Mouse (Mus musculus): ENCODE data around the gene Olfr311.
"Not testable (repeated sequence)": the region's sequence is repeated elsewhere in the genome, so short reads cannot be mapped to it uniquely, and the experiment has no call there.

Gene Olfr311

GRCm38 (mm10) chr11:58838951-58839350 lies at the start of gene Olfr311:
TSS of gene Olfr311 (plus strand) at chr11:58839251.
- DNase-seq (ENCODE audit: extremely low spot score, low spot score): not testable (repeated sequence)

DNA sequence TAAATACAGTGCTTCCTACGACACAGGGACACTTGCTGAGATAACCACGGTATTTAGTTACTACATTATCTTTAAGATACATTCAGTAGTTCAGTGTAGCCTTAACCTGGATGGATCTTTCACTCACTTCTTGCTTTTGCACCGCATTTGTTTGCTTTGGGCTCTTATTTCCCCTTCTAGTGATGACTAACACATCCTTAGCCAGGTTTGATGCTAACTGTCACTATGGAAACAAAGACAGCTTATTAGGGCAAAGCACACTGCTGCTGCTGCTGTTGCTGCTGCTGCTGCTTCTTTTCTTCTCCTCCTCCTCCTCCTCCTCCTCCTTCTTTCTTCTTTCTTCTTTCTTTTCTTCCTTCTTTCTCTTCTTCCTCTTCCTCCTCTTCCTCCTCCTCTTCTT lies 49.5 kb upstream of the Olfr311 start:
- no peak for DNase-seq (ENCODE audit: extremely low spot score, low spot score)

- no peak for DNase-seq (ENCODE audit: extremely low spot score, low spot score)
These were observed 49.0 kb upstream of the Olfr311 start for GRCm38 (mm10) chr11:58790053-58790452.

DNA sequence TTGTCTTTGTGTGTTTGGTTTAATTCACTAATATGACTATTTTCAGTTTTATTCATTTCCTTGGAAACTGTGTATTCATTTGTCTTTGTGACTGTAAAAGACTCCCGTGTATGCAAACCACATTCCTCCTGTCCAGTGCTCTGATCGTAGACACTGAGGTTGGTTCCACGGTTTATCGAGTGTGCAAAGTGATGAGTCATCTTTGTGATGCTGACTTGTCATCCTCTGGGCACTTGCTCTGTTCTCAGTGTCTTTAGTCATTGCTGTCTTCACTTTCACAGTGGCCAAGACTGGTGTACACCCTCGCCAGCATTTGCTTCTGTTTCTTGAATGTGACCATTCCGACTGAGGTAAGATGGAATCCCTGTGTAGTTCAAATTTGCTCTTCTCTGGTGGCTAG lies 48.4 kb upstream of the Olfr311 start:
- DNase-seq (ENCODE audit: extremely low spot score, low spot score): no peak

- no peak for DNase-seq (ENCODE audit: extremely low spot score, low spot score)
These were observed 43.2 kb upstream of the Olfr311 start for GRCm38 (mm10) chr11:58795856-58796255.

- DNase-seq (ENCODE audit: extremely low spot score, low spot score): no peak
These were observed 42.2 kb upstream of the Olfr311 start for GRCm38 (mm10) chr11:58796850-58797249.

GRCm38 (mm10) chr11:58799747-58800146 lies 39.3 kb upstream of the Olfr311 start:
- no peak for DNase-seq (ENCODE audit: extremely low spot score, low spot score)

- peak; percentile 44 for DNase-seq (ENCODE audit: extremely low spot score, low spot score)
These were observed 37.4 kb upstream of the Olfr311 start, which contains the start of gene Fam183b for GRCm38 (mm10) chr11:58801558-58802228. TSS of gene Fam183b (minus strand) at chr11:58801960.

DNA sequence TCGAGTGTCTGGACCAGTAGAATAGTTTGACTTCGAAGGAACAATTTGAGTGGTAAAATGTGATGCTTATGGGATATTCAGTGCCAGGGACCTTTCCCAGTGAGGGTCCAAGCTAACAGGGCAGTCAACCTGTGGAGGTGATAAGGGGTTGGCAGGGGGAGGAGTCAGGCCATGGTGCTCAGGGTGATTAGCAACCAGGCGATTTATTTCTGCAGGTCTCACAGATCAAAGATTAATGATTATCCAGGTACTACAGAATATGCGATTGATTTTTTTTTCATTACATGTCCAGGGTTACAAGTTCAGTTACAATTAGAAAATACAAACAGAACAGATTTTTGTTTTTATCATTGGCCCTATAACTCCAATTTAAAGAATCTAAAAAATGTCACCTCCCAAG lies 35.2 kb upstream of the Olfr311 start:
- no peak for DNase-seq (ENCODE audit: extremely low spot score, low spot score)

DNA sequence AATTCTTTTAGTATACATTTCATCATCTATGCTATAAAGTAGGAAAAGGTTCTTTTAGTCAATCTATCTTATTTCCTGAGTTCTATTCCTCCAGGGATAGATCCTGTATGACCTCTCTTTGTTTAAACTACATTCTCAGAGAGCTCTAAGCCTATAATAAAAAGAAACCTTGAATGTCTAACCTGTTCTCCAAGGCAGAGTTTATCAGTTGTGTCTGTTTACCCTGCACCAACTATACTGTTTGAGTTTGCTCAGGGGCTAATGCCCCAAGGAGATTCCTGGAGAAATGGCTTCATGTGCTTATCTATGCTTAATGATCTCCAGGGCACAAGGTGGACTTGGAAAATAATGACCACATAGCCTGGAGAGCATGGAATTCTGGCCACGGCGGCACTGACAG lies 34.7 kb upstream of the Olfr311 start:
- DNase-seq (ENCODE audit: extremely low spot score, low spot score): no peak

DNA sequence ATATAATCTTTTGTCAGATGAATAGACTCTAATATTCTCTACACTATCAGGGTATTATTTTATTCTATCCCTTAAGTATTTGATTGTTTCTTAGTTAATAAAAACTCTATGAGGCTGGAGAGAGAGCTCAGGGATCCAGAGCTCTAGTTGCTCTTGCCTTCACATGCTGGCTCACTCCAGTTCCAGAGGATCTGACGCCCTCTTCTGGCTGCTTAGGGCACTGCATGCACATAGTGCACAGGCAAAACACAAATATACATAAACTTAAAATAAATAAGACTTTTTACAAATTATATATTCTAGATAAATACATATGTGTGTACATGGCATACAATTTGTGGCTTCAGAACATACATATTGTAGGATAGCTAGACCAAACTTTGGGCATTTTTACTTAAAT lies 27.1 kb upstream of the Olfr311 start:
- no peak for DNase-seq (ENCODE audit: extremely low spot score, low spot score)

- DNase-seq (ENCODE audit: extremely low spot score, low spot score): not testable (repeated sequence)
These were observed 24.4 kb upstream of the Olfr311 start, which contains the start of gene Olfr313 for GRCm38 (mm10) chr11:58814700-58815099. TSS of gene Olfr313 (plus strand) at chr11:58815000.

DNA sequence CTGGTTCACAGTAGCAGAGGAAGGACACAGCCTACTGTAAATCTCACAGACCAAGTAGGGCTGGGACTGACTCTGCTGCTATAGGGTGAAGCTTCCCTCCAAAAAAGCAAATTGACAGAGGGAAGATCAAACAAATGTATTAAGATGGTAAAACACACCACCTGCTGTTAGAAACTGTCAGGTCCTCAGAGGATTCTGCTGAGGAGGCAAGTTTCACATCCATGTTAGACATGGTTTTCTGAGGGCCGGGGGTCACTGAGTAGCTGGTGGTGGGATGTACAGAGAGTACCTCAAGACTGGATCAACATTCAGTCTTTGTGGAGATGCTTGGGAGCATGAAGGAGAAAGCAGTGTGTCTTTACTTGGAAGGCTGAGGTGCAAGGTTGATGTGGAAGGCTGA lies 23.4 kb upstream of the Olfr311 start:
- DNase-seq (ENCODE audit: extremely low spot score, low spot score): no peak

GRCm38 (mm10) chr11:58828937-58829336 lies 10.1 kb upstream of the Olfr311 start, which contains the start of gene Olfr312:
TSS of gene Olfr312 (plus strand) at chr11:58829237.
- not testable (repeated sequence) for DNase-seq (ENCODE audit: extremely low spot score, low spot score)

- DNase-seq (ENCODE audit: extremely low spot score, low spot score): no peak
These were observed 9.3 kb upstream of the Olfr311 start for GRCm38 (mm10) chr11:58829764-58830163.

DNA sequence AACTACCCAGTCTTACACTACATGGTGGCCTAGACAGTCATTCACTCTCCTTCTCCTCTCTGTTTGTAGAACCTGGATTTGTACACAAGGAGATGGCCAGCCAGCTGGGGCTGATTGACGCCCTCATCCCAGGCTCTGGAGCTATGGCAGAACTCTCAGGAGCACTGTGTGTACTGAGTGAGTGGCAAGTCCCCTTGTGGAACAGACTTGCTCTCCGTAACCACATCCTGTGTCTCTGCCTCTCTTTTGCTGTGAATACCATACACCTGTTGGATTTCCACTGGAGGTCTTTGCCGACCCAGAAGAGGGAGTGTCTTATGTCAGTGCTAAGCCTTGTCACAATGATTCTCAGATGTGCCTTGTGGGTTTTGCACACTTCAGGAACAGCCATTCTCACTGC lies 6.5 kb upstream of the Olfr311 start:
- DNase-seq (ENCODE audit: extremely low spot score, low spot score): not testable (repeated sequence)

- DNase-seq (ENCODE audit: extremely low spot score, low spot score): peak; percentile 82
These were observed 7.9 kb downstream of the Olfr311 start, which contains the start of gene Gm12258 for GRCm38 (mm10) chr11:58846919-58847461. TSS of gene Gm12258 (plus strand) at chr11:58847158.

DNA sequence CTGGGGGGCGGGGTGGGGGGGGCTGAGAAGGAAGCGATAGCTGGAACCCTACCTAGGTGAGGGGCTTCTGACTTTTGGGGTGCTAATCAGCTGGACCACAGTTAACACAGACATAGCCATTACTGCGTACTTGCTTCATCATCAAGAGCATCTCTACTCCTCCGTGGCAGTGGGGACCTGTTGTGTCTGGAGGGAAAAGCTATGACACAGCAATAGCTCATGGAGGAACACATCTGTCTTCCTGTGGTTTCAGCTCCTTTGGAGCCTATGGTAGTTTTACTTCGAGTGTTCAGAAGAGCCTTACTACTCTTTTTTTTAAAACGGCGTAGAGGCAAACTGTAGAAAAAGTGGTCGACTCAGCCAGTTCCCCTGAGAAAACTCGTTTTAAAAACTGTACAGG lies 8.6 kb downstream of the Olfr311 start:
- no peak for DNase-seq (ENCODE audit: extremely low spot score, low spot score)

GRCm38 (mm10) chr11:58849731-58850130 lies 10.7 kb downstream of the Olfr311 start:
- DNase-seq (ENCODE audit: extremely low spot score, low spot score): no peak

- DNase-seq (ENCODE audit: extremely low spot score, low spot score): no peak
These were observed 21.7 kb downstream of the Olfr311 start for GRCm38 (mm10) chr11:58860744-58861143.

GRCm38 (mm10) chr11:58867039-58867953 lies 28.2 kb downstream of the Olfr311 start, which contains the start of gene 2810021J22Rik:
TSS of gene 2810021J22Rik (plus strand) at chr11:58867216.
- peak; percentile 85 for DNase-seq (ENCODE audit: extremely low spot score, low spot score)

DNA sequence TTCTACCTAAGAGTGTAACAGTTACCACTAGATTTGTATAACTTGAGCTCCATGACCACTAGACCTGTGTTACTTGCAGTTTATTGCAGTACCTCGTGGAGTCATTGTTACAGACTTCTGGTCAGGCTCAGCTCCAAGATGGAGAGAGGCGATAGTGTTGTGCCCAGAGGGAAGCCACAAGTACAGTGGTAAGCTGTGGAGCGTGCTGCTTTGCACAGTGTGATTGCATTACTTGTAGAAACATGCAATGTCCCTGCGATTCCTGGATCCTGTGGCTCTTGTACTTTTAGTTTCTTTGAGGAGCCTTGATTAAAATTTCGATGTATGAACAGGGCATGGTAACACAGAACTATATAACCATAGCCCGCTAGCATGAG lies 28.9 kb downstream of the Olfr311 start:
- no peak for DNase-seq (ENCODE audit: extremely low spot score, low spot score)

Measured in neural tube, embryonic 10.5 days (tissue).